Mouse (Mus musculus) forelimb bud, embryonic 11.5 days (tissue): ENCODE data around the gene Spg21.

Experiments used
- DNase-seq: peaks from one replicate; pipeline ENCODE4 v3.0.0-alpha.2; 2012; ENCODE audit warnings: low read depth, low spot score

Gene Spg21

GRCm38 (mm10) chr9:65460732-65461442, at the start of gene Spg21:
Spg21 (plus strand) TSS chr9:65460947.
- DNase-seq: peak; percentile 92

GRCm38 (mm10) chr9:65411326-65411725, 49.4 kb upstream of the Spg21 start:
- no peak for DNase-seq

GRCm38 (mm10) chr9:65417738-65418137, 43.0 kb upstream of the Spg21 start:
- no peak for DNase-seq

- no peak for DNase-seq
These were observed 41.1 kb upstream of the Spg21 start for GRCm38 (mm10) chr9:65419633-65420032.

- DNase-seq: no peak
These were observed 37.8 kb upstream of the Spg21 start, which contains the start of gene Slc51b for GRCm38 (mm10) chr9:65422760-65423501. Slc51b (minus strand) TSS chr9:65422955.

DNA sequence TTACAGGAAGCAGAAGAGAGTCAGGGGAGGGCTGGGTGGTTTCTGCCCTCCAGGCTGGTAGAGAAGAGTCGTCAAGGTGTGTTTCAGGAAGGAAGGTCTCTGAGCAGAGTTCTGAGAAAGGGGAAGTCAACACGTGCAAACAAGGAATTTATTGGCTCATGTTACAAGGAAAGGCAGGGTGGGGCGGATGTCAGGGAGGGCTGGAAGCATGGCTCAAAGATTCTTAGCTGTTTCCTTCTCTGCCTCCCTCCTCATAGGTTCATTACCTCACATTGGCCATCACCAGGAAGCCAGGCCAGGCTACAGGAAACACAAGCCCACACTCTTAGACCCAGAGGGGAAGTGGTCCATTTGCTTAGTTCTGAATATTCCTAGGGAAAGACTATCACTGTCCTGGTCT, 36.4 kb upstream of the Spg21 start:
- DNase-seq: no peak

DNA sequence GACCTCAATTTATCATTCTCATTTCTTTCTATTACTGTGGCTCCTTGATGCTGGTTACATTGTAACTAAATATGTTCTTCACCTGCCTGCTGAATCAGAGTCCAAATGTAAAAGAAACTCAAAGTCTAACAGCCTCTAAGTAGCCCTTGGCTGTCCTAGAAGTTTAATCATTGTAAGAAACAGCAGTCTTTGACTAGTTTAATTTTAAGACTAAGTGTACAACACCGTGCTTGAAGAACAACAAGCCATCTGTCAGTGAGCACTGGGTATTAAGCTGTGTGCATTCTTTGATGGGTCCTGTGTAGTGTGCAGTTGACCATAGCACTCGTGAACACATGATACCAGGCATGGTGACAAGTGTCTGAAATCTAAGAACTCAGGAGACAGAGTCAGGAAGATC, 33.2 kb upstream of the Spg21 start:
- no peak for DNase-seq

- no peak for DNase-seq
These were observed 32.7 kb upstream of the Spg21 start for GRCm38 (mm10) chr9:65428003-65428402.

GRCm38 (mm10) chr9:65430401-65430800, 30.3 kb upstream of the Spg21 start:
- DNase-seq: no peak

GRCm38 (mm10) chr9:65430921-65431320, 29.8 kb upstream of the Spg21 start:
- DNase-seq: no peak

GRCm38 (mm10) chr9:65432236-65432635, 28.5 kb upstream of the Spg21 start:
- DNase-seq: peak; percentile 81

DNA sequence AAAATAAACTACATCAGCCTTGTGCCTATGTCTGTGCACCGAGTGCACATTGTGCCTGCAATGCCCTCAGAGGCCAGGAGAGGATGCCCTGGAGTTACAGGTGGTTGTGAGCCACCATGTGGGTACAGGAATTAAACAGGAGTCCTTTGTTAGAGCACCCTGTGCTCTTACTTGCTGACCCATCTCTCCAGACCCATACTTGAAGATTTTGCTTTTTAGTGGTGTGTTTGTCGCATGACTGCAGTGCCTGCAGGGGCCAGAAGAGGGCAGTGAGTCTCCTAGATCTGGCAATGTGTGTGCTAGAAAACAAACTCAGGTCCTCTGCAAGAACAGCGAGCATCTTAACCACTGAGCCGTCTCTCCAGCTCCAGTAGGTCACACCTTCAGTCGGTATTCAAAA, 26.6 kb upstream of the Spg21 start:
- peak; percentile 52 for DNase-seq

DNA sequence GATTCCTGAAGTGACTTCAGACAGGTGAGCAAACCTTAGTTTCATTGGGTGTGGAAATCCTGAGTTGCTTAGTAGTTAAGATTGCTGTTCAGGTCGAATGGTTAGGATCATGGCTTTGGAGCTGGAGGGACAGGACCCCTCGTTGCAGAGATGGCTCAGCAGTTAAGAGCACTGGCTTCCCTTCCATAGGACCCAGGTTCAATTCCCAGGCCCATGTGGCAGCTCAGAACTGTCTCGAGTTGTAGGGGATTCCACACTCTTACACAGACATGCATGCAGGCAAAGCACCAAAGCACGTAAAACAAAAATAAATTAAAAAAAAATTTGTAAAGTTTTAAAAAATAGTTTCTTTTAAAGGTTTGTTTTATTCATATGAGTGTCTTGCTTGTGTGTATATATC, 25.5 kb upstream of the Spg21 start:
- no peak for DNase-seq

DNA sequence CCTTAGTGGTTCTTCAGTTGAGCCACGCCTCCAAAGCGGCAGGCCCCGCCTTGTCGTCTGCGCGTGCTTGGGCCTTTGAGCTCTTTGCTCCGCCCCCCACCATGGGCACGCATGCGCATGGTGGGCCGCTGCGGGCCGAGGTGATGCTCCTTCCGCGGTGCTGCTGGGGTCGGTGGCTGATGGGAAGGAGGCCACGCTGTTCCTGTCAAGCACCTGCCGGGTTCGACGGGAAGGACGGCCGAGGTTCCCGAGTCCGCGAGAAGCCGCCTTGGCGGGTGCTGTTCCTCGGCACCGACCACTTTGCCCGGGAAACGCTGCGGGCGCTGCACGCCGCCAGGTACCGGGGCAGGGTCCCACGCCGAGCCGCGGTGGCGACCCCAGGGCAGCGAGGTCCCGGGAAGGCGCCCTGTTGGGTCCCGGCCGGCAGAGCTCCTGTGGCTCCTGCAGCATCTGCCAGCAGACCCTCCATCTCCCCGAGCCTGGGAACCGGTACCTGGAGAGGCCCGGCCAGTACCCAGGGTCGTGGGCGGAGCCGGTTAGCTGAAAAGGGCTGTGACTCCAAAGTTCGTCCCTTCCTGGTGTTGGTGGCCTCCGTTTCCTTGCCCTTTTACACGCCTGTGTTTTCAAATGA, 25.0 kb upstream of the Spg21 start, which contains the start of gene Mtfmt:
TSS of gene Mtfmt (plus strand) at position 112 of the 631 bp plus-strand sequence.
- DNase-seq: peak; percentile 94

GRCm38 (mm10) chr9:65444692-65445091, 16.1 kb upstream of the Spg21 start:
- DNase-seq: no peak

- DNase-seq: no peak
These were observed 12.8 kb upstream of the Spg21 start for GRCm38 (mm10) chr9:65447951-65448350.

- no peak for DNase-seq
These were observed 1.8 kb upstream of the Spg21 start for GRCm38 (mm10) chr9:65458975-65459374.

DNA sequence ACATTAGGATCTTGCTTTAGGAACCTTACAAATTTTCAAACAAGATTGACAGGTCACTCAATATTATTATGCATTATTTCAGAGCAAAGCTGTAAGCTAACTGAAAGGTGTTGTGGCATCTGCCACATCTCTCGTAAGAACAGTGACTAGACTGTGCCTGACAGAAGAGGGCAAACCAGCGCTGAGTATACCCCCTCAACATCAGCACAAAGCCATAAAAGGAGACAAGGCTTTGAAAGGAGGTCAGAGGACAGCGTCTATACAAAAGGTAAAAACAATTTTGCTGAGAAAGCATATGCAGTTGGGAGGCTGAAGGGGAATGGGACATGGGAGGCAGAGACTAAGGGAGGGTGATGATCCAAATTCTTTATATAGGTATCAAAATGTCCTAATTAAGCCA, 549 bp upstream of the Spg21 start:
- DNase-seq: no peak

DNA sequence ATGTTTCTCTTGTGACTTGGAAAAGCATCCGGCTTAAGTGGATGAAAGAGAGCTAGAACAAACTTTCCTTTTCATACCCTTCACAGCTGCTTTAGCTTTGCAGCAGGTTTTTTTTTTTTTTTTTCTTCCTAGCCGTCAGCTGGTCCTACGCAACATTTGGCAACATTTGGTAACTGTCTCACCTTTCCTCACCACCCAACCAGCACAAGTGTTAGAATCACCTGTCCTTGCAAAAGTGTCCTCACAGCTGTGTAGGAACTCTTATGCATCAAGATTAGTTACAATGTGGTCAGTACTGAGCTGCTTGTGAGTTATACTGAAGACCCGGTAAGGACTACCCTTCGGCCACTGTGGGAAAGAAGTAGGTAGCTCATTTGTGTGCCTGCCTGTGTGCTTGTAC, 1.8 kb downstream of the Spg21 start:
- no peak for DNase-seq

- no peak for DNase-seq
These were observed 3.4 kb downstream of the Spg21 start for GRCm38 (mm10) chr9:65464161-65464560.

DNA sequence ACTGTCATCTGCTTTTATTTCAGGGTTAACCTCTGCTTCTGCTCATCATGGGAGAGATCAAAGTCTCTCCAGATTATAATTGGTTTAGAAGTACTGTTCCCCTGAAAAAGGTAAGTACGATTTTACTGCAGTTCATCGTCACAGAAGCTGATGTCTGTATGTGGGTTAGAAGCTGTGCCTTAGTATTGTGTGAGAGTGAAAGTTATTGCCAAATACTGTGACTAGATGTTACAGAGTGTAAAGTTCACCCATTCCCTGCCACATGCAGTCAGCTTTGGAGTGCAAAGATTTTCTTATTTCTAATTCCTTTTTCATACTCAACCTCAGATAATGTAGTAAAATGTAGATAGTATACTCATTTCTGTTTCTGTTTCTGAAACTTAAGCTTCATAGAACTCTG, 4.5 kb downstream of the Spg21 start:
- DNase-seq: no peak

GRCm38 (mm10) chr9:65467686-65468085, 6.9 kb downstream of the Spg21 start:
- no peak for DNase-seq

DNA sequence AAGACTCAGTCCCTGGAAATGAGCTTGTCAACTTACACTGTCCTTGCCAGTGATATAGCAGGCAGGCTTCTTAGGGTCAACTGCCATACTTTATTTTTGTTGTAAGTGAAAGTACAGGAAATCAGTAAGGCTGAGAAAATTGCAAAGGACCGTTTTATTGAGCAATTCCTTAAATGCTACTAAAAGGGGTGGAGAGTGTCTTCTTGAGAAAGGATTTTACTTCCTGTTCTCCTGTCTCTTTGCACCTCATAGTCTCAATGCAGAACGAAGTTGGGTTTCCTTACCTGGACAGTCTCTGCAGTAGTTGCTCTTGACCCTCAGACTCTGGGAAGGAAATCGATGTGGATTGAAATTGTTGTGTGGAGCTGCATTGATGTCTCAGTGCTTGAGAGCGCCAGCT, 12.0 kb downstream of the Spg21 start:
- DNase-seq: no peak
